Mouse (Mus musculus): ENCODE measurements around the gene Nav2. TPM values are rescaled to one million over a fixed set of nuclear protein-coding genes. Genes with fewer than 3 reads are reported as not detected.

Nav2 gene
- polyA plus RNA-seq, 1 experiment from 2014 or later, result 6.0 TPM

DNA sequence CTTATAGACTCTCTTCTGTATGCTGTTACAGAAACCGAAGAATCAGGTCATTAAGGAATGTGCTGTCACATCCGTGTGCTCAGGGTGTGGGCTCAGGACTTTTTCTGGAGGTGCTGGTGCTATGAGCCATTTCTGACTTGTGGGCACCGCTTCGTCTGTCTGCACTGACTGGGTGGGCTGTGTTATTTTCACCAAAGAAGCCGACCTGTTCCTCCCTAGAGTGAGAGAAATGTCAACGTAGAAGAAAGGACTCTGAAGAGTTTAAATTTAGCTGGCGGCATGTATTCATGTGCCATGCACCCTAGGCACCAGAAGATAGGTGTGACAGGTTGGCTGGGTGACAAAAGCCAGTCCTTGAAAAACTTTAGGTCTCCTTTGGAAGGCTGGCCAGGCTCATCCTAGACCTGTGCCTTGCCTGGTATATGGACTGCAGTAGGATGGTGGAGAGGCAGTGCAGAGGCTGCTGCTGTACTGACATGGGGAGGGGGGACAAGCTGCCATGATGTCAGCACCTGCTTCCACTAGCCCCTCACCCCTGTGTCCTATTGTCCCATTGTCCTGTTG lies 599.5 kb downstream of the Nav2 start:
- H3K27ac ChIP-seq (replicated peaks), result no peak overlapping the region
- H3K4me2 ChIP-seq (replicated peaks; ENCODE audit: low read depth), result no peak overlapping the region
- no peak for DNase-seq (ENCODE audit: low spot score)
- ATAC-seq (ENCODE audit: low FRiP score, low TSS enrichment), result no peak
- H3K4me1 ChIP-seq (replicated peaks; ENCODE audit: control insufficient read depth, insufficient read depth), result no peaks in the 10 kb centered on the region
- no peaks in the 10 kb centered on the region for H3K36me3 ChIP-seq (ENCODE audit: control insufficient read depth, insufficient read depth, low read length)
- no peaks in the 10 kb centered on the region for H3K9me3 ChIP-seq (ENCODE audit: control insufficient read depth, low read length)
- no peak overlapping the region for H3K4me3 ChIP-seq (ENCODE audit: low read depth, low read length)
- no peak for TF ChIP-seq CTCF (IDR thresholded peaks at IDR 0.05; ENCODE audit: low read depth)
- no peak for TF ChIP-seq EP300 (optimal IDR thresholded peaks at IDR 0.05)
- no peaks in the 10 kb centered on the region for H3K27me3 ChIP-seq (ENCODE audit: control insufficient read depth, insufficient read depth, low read length)
- no peak overlapping the region for H3K9ac ChIP-seq (ENCODE audit: low read length)
- 66% methylated on average over 7 of the region's 7 CpGs for WGBS

DNA sequence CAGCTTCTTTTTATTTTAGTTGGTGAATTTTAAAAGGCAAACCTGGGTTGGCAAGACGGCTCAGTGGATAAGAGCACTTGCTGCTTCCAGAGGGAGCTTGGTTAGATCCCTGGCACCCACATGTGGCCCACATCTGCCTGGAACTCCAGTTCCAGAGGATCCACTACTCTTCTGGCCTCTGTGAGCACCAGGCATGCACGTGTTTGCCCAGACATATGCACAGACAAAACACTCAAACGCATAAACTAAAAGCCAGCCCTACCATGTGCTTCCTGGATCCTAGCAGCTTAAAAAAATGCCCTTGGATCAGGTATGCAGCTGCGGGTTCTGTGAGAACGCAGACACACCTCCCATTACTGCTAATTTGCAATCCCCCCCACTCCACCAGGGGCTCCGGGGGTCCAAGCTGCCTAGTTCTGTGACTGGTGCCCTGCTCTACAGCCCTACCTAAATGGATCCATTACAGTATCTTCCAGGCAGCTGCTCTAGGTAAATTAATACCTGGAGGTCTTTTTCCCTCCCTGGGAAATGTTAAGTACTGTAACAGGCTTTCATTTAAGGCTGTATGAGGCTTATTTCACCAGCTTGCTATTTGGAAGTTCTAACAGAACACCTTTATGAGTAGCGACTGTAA lies 603.4 kb downstream of the Nav2 start:
- DNase-seq (ENCODE audit: low spot score), result no peak
- no peak for ATAC-seq (ENCODE audit: low FRiP score, low TSS enrichment)
- no peak for TF ChIP-seq CTCF (IDR thresholded peaks at IDR 0.05; ENCODE audit: low read depth)
- Histone ChIP-seq H3K9ac (ENCODE audit: low read length) (no peak overlapping the region), H3K4me1 (replicated peaks; ENCODE audit: control insufficient read depth, insufficient read depth) (no peaks in the 10 kb centered on the region), H3K4me2 (replicated peaks; ENCODE audit: low read depth) (no peak overlapping the region), H3K27me3 (ENCODE audit: control insufficient read depth, insufficient read depth, low read length) (no peaks in the 10 kb centered on the region), H3K9me3 (ENCODE audit: control insufficient read depth, low read length) (no peaks in the 10 kb centered on the region), H3K36me3 (ENCODE audit: control insufficient read depth, insufficient read depth, low read length) (no peaks in the 10 kb centered on the region), H3K27ac (replicated peaks) (no peak overlapping the region), H3K4me3 (ENCODE audit: low read depth, low read length) (no peak overlapping the region)
- WGBS, result 47% methylated on average over 7 of the region's 7 CpGs

DNA sequence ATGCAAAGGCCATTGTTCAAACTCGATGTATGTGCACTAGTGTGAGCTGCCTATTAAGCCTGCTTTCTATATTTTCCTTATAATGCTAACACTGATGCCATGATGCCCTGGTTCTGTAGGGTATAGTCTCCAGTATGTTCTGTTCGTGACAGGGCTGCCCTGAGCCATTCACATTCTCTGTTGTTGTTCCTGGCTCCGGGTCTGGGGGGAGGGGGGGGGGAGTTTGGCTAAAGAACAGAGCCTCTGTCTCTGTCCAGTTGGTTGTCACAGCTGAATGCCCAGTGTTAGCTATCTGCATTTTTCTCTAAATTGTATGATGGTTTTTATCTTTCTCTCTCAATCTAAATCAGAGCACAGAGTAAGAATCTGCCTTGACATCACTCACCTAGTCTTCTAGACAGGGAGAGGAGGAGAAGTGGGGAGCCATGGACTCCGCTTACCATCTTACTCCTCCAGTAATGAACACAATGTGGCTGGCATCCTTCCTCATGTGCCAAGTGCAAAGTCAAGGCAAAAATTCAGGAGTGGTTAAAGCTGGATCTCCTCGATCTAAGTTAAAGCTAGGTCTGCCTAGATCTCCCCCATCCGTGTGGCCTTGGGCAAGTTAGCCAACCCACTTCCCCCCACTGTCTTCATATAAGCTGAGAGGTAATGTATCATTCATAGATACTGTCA lies 605.4 kb downstream of the Nav2 start:
- Histone ChIP-seq H3K36me3 (ENCODE audit: control insufficient read depth, insufficient read depth, low read length) (no peaks in the 10 kb centered on the region), H3K9ac (ENCODE audit: low read length) (no peak overlapping the region), H3K27ac (replicated peaks) (no peak overlapping the region), H3K27me3 (ENCODE audit: control insufficient read depth, insufficient read depth, low read length) (no peaks in the 10 kb centered on the region), H3K9me3 (ENCODE audit: control insufficient read depth, low read length) (no peaks in the 10 kb centered on the region), H3K4me3 (ENCODE audit: low read depth, low read length) (no peak overlapping the region), H3K4me1 (replicated peaks; ENCODE audit: control insufficient read depth, insufficient read depth) (no peaks in the 10 kb centered on the region), H3K4me2 (replicated peaks; ENCODE audit: low read depth) (no peak overlapping the region)
- ATAC-seq (ENCODE audit: low FRiP score, low TSS enrichment) (no peak), DNase-seq (ENCODE audit: low spot score) (no peak)
- 80% methylated on average over 6 of the region's 6 CpGs for WGBS
- TF ChIP-seq EP300 (optimal IDR thresholded peaks at IDR 0.05), result no peak
- no peak for TF ChIP-seq CTCF (IDR thresholded peaks at IDR 0.05; ENCODE audit: low read depth)

DNA sequence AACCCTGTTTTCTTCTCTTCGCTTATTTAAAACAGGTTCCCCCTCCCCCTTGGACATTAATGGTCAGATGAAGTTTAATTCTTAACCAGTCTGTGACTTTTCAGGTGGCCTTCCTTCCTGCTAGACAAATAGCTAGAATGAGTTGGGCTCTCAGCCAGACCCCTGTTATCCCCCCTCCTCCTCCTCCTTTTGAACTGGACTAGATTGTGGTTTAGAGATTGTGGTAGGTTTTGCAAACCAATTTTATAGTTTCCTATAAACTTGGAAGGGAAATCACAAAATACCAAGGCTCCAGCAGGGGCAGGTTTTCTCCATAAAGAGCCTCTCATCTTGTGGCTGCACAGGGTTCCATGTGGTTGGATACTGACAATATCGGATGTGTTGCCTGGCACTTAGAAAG lies 606.5 kb downstream of the Nav2 start:
- Histone ChIP-seq H3K9me3 (ENCODE audit: control insufficient read depth, low read length) (no peaks in the 10 kb centered on the region), H3K27ac (replicated peaks) (no peak overlapping the region), H3K9ac (ENCODE audit: low read length) (no peak overlapping the region), H3K4me3 (ENCODE audit: low read depth, low read length) (no peak overlapping the region), H3K27me3 (ENCODE audit: control insufficient read depth, insufficient read depth, low read length) (no peaks in the 10 kb centered on the region), H3K4me2 (replicated peaks; ENCODE audit: low read depth) (no peak overlapping the region), H3K4me1 (replicated peaks; ENCODE audit: control insufficient read depth, insufficient read depth) (no peaks in the 10 kb centered on the region), H3K36me3 (ENCODE audit: control insufficient read depth, insufficient read depth, low read length) (no peaks in the 10 kb centered on the region)
- WGBS, result 74% methylated on average over 2 of the region's 2 CpGs
- ATAC-seq (ENCODE audit: low FRiP score, low TSS enrichment), result no peak
- TF ChIP-seq CTCF (IDR thresholded peaks at IDR 0.05; ENCODE audit: low read depth), result no peak
- no peak for TF ChIP-seq EP300 (optimal IDR thresholded peaks at IDR 0.05)
- DNase-seq (ENCODE audit: low spot score), result no peak

DNA sequence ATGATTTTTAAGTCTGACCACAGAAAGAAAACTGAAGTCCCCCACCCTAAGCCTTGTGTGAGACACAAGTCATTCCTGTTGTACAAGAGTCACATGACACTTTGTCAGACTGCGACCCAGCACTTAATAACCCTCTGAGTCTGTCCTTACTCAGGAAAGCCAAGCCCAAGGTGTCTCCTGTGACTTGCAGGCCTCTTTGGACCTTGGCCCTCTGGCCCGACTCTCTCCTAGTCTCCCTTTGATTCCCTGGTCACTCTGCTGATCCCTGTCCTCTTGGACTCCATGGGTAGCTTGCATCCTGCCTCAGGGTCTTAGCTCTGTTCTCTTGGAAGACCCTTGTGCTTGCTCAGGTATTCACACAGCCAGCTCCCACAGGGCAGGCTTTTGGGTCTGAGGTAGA lies 612.0 kb downstream of the Nav2 start:
- Histone ChIP-seq H3K9me3 (ENCODE audit: control insufficient read depth, low read length) (no peaks in the 10 kb centered on the region), H3K27me3 (ENCODE audit: control insufficient read depth, insufficient read depth, low read length) (no peaks in the 10 kb centered on the region), H3K27ac (replicated peaks) (no peak overlapping the region), H3K9ac (ENCODE audit: low read length) (no peak overlapping the region), H3K4me2 (replicated peaks; ENCODE audit: low read depth) (no peak overlapping the region), H3K36me3 (ENCODE audit: control insufficient read depth, insufficient read depth, low read length) (no peaks in the 10 kb centered on the region), H3K4me1 (replicated peaks; ENCODE audit: control insufficient read depth, insufficient read depth) (peaks cover 5% of the 10 kb centered on the region), H3K4me3 (ENCODE audit: low read depth, low read length) (no peak overlapping the region)
- 54% methylated on average over 2 of the region's 2 CpGs for WGBS
- TF ChIP-seq EP300 (optimal IDR thresholded peaks at IDR 0.05) (no peak), CTCF (IDR thresholded peaks at IDR 0.05; ENCODE audit: low read depth) (no peak)
- no peak for DNase-seq (ENCODE audit: low spot score)
- ATAC-seq (ENCODE audit: low FRiP score, low TSS enrichment), result no peak

DNA sequence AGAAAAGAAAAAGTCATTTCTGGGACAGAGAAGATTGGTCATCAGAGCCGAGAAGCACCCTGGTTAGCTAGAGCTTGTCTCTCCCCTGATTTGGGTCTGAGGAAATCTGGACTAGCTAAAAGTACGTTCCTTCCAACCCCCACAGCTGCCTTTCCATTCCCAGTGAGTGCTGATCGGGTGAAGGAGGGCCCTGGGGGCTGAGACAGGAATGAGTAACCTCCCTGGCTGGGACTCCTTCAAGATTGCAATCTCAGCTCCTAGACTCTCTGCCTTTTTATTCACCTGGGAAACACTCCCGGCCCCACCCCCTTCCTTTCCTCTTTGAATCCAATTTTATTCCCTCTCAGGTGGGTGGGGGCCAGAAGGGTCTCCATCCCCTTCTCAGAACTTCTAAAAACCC lies 612.8 kb downstream of the Nav2 start:
- Histone ChIP-seq H3K4me3 (ENCODE audit: low read depth, low read length) (no peak overlapping the region), H3K4me2 (replicated peaks; ENCODE audit: low read depth) (peak overlapping the region; percentile 62; the same call in 1 of the 2 replicates), H3K9me3 (ENCODE audit: control insufficient read depth, low read length) (no peaks in the 10 kb centered on the region), H3K36me3 (ENCODE audit: control insufficient read depth, insufficient read depth, low read length) (no peaks in the 10 kb centered on the region), H3K4me1 (replicated peaks; ENCODE audit: control insufficient read depth, insufficient read depth) (peaks cover 5% of the 10 kb centered on the region), H3K27ac (replicated peaks) (no peak overlapping the region), H3K27me3 (ENCODE audit: control insufficient read depth, insufficient read depth, low read length) (no peaks in the 10 kb centered on the region), H3K9ac (ENCODE audit: low read length) (no peak overlapping the region; the same call in 1 of the 2 replicates)
- no peak for TF ChIP-seq CTCF (IDR thresholded peaks at IDR 0.05; ENCODE audit: low read depth)
- no peak for TF ChIP-seq EP300 (optimal IDR thresholded peaks at IDR 0.05)
- ATAC-seq (ENCODE audit: low FRiP score, low TSS enrichment) (no peak), DNase-seq (ENCODE audit: low spot score) (no peak)
- 30% methylated on average over 4 of the region's 4 CpGs for WGBS
